Mouse (Mus musculus) urinary bladder, postnatal 4 days (tissue): ENCODE data around the gene Plch1.
A peak's percentile ranks its signal among the peaks of the same experiment; 100 is the strongest.

ENCODE experiments used
- DNase-seq, 2 experiments: peaks; one replicate each; pipeline ENCODE4 v3.0.0; 2021 to 2022; ENCODE audit warnings: low spot score in 2 of 2

The Plch1 gene

DNA sequence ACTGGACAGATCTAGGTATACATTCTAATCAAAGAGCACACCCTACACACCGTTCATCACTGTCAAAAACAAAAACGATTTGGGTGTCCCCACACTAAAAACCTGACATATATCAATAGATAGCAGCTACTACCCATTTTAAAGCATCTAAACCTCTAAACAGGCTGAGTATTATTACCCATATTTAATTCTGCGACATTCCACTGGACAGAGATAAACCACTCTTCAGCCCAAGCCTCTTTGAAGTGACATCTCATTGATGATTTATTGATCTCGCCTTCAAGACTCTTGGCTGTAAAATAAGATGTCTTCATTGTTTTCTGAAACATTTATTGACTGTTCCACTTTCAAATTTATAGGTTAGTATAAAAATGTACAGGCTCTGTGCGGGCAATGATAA is 46.4 kb downstream of the Plch1 start:
- DNase-seq, result no peak

GRCm38 (mm10) chr3:63851125-63851698 is 48.1 kb downstream of the Plch1 start:
- no peak for DNase-seq

- DNase-seq, result no peak
Measured at GRCm38 (mm10) chr3:63849765-63850346, 49.4 kb downstream of the Plch1 start.

DNA sequence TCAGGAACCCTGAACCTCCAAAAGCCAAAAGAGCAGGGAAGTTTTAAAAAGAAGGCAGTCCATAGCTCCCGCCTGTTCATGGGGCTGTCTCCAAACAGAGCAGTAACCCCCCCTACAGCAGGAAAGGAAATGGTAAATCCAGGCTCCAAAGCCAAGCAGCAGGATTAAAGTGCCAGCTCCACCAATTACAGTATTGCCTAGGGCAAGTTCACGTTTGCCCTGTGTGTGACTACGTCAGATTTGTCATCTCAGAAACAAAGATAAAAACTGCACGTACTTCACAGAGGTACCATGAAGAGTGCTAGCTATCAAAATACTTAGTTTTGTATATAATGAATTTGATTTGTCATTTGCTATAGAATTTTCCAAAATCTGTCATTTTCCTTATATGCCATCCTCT is 55.1 kb downstream of the Plch1 start:
- no peak for DNase-seq

- DNase-seq, result no peak
Measured at GRCm38 (mm10) chr3:63842436-63842835, 56.8 kb downstream of the Plch1 start.

GRCm38 (mm10) chr3:63837750-63838149 is 61.5 kb downstream of the Plch1 start:
- DNase-seq, result no peak

GRCm38 (mm10) chr3:63836937-63837632 is 62.2 kb downstream of the Plch1 start:
- no peak for DNase-seq

- no peak for DNase-seq
Measured at GRCm38 (mm10) chr3:63835816-63836215, 63.5 kb downstream of the Plch1 start.

DNA sequence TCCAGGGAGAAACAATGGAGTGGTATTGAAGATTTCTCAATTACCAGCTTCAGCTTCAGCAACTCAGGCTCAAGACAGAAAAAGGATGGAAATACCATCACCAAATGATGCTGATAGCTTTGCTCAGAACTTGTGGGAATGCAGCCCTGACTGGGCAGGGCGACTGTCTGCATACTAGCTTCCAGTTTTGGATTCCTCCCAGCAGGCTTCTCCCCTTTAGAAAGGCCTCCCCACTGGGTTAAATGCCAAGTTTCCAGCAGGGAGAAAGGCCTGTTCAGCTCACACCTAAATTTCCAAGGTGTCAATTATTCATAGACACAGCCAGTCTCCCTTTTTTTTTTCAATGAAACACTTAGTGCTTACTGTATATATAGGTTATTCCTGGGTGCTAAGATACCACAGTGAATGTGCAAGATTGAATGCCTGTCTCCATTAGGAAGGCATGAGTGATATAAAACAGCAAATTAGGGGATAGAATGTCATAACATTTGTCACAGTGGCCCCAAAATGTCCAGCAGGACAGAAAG is 75.3 kb downstream of the Plch1 start:
- no peak for DNase-seq

- no peak for DNase-seq
Measured at GRCm38 (mm10) chr3:63822631-63823030, 76.6 kb downstream of the Plch1 start.

GRCm38 (mm10) chr3:63815131-63815530 is 84.1 kb downstream of the Plch1 start:
- DNase-seq, result no peak

GRCm38 (mm10) chr3:63814203-63814602 is 85.1 kb downstream of the Plch1 start:
- no peak for DNase-seq

- DNase-seq, result no peak
Measured at GRCm38 (mm10) chr3:63806906-63807305, 92.4 kb downstream of the Plch1 start.

DNA sequence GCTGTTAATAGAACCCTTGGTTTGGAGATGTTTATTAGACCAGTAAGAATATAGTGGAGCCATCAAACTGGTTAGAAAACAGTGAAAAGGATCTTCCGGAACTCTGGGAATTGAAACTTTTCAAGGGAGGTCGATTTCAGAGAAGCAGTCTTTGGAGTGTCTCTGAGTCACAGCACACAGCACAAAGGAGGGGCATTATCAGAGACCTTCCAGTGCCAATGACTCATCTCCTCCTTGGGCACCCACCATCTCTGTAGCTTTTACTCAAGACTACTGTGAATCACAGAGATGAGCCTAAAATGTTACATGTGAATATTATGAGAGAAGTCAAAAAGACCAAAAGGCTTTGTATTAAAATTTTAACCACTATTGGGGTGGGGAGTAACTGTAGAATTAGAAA is 93.8 kb downstream of the Plch1 start:
- no peak for DNase-seq

DNA sequence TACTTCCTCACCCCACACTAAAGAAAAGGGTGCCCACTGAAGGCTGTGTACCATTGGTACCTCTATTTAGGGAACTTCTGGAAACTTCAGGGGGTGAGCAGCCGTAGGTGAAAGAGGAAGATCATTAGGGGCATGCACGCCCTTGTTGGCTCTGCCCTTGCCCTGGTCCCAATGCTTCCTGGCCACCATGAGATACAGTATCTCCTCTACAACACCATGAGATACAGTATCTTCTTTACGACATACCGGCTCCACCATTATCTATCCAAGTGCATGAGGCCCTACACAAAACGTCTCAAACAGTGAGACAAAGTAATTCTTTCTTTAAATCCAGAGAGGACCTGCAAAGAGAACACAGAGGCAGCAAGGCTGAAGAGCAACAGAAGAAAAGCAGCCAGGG is 98.6 kb downstream of the Plch1 start:
- no peak for DNase-seq

- no peak for DNase-seq
Measured at GRCm38 (mm10) chr3:63786805-63787365, 112.4 kb downstream of the Plch1 start.

GRCm38 (mm10) chr3:63772617-63773305 is 126.5 kb downstream of the Plch1 start:
- DNase-seq, result peak in 1 of 2 experiments; percentile 18

GRCm38 (mm10) chr3:63760821-63761220 is 138.5 kb downstream of the Plch1 start:
- DNase-seq, result no peak

DNA sequence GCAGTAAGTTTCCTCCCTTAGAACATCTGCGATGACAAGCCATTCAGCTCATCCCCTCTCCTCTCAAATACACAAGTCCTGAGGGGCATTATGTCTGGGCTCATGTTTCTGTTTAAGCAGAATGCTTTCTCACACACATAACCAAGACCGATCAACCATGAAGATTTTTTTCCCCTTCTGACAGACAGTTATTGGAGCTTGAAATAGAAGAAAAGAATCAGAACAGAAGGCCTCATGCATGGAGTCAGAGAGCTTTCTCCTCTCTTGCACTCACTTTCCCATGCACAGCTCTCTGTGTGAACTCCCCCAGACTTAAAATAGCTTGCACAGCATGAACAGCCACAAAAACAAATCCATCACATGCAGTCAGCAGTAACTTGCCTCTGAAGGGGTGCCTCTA is 159.2 kb downstream of the Plch1 start:
- no peak for DNase-seq

DNA sequence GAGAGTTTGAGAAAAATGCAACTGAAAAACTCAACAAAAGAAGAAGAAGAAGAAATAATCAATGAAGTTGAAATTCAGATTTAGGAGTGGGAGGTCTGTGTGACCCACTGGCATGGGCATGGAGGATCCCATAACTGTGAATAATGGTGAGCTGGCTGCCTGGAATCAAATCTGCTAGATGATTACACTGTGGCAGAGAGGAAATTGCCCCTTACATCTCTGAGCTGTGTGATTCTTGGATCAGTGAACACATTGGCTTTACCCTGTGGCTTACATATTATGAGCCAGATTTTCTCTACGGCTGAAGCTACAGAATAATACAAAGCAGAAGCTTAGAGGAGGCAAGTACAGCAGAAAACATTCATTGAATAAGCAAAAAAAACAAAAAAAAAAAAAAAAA is 170.9 kb downstream of the Plch1 start:
- no peak for DNase-seq

DNA sequence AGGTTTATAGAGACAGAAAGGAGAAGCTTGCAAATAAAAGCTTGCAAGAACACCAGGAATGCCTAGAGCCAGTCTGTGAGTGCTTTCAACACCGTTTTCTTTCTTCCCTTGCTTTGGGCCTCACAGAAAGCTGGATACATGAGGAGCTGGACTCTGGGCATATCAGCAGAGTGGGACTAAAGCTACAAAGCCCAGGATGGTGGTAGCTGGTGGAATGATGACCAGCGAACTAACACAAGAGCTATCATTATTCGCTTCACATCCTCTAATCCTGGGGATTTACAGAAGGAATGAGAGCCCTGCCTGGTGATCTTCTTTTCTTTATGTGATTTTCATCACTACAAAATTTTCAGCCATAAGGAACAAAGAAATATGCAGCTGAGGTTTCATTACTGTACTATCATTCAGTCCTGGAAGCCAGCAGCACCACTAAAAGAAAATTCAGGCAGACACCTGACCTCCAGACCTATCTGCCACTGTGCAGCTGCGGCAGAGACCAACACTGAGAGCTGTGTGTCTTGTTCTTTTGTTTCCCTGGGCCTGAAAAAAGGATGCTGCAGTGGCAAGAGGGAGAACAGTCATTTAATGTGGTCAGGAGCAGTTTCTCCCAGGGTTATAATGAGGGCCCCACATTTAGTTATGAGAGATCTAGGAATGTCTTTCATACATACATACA is 172.5 kb downstream of the Plch1 start:
- DNase-seq, result no peak

DNA sequence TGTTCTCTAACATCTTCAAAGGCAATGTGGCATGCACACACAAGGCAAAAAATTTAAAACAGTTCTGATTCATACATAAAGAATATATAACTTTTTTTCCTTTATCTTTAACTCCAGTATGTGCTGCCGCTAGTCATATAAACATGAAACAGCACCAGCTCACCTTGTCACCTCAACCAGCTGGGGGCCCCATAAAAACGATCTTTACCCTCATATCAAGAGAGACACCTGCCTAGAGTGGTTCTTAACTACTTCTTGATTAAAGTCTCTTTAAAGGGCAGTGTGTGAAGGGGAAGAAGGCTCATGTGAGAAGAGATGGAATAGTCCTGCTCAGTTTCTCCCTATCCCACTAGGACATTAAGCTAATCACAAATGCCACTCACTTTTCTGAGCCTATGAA is 205.6 kb downstream of the Plch1 start:
- DNase-seq, result no peak
